Mouse (Mus musculus) G1E (cell line): Measurements from ENCODE around the gene Rora. TPM values are rescaled to one million over a fixed set of nuclear protein-coding genes. Genes with fewer than 3 reads are reported as not detected.

Source experiments
- ATAC-seq: 2 replicates; pipeline ENCODE4 v1.8.0; 2016; ENCODE audit warnings: mild to moderate bottlenecking; ENCODE audit not compliant: insufficient number of reproducible peaks, poor library complexity, low FRiP score, severe bottlenecking; ENCODE audit errors: extremely low read depth
- DNase-seq: peaks from one replicate; pipeline ENCODE4 v3.0.0; 2012; ENCODE audit warnings: low spot score
- H3K27me3 ChIP-seq: 2 replicates; pipeline ENCODE4 v1.6.1; 2012; ENCODE audit warnings: mild to moderate bottlenecking, low read length, inconsistent platforms; ENCODE audit not compliant: insufficient read depth
- H3K36me3 ChIP-seq: replicated peaks from 2 replicates; pipeline ENCODE3; 2012; ENCODE audit warnings: mild to moderate bottlenecking, inconsistent platforms
- H3K4me1 ChIP-seq: 2 replicates; pipeline ENCODE4 v1.6.1; 2012; ENCODE audit warnings: low read depth, low read length, inconsistent platforms, mixed read lengths; ENCODE audit not compliant: insufficient read depth
- H3K4me3 ChIP-seq: 2 replicates; pipeline ENCODE4 v1.5.1; 2012; ENCODE audit warnings: low read depth, mild to moderate bottlenecking, inconsistent platforms, low read length, moderate library complexity, mixed read lengths
- H3K9me3 ChIP-seq: replicated peaks from 2 replicates; pipeline ENCODE4 v1.6.1; 2012; ENCODE audit warnings: inconsistent platforms
- CTCF ChIP-seq: IDR thresholded peaks from 2 replicates; pipeline ENCODE4 v1.5.1; 2012; ENCODE audit warnings: low read depth, low read length, inconsistent platforms, mixed read lengths
- GATA1 ChIP-seq: IDR thresholded peaks from 2 replicates; pipeline ENCODE4 v1.6.1; 2012; ENCODE audit warnings: borderline replicate concordance, low read length, inconsistent platforms, mixed read lengths
- GATA2 ChIP-seq: IDR thresholded peaks from 2 replicates; pipeline ENCODE4 v1.6.1; 2012; ENCODE audit warnings: low read depth, low read length, inconsistent platforms, borderline replicate concordance
- POLR2AphosphoS5 ChIP-seq: IDR thresholded peaks from 2 replicates; pipeline ENCODE4 v1.6.1; 2012; ENCODE audit warnings: low read depth, low read length, inconsistent platforms; ENCODE audit not compliant: insufficient replicate concordance
- TAL1 ChIP-seq: conservative IDR thresholded peaks from 2 replicates; pipeline ENCODE4 v1.6.1; 2012; ENCODE audit warnings: low read depth, low read length, inconsistent platforms, mixed read lengths
- polyA plus RNA-seq: library from polyadenylated mRNA; stranded (reverse); fragments of >175 nt; gene quantifications from 2 replicates; pipeline ENCODE4 v1.2.3, GENCODE M21; 2012
- total RNA-seq, 2 experiments: library from RNA; stranded (forward) in 1 of 2; stranded (reverse) in 1 of 2; fragments of 200-1000 nt in 1 of 2; fragments of >200 nt in 1 of 2; fragmentation: Nextera tagmentation in 1 of 2; gene quantifications; 2 replicates each; pipeline ENCODE4 v1.2.3; 2014 to 2017

Rora gene
- total and polyA plus RNA-seq, 3 experiments, result 0.11 TPM; not detected in 2

DNA sequence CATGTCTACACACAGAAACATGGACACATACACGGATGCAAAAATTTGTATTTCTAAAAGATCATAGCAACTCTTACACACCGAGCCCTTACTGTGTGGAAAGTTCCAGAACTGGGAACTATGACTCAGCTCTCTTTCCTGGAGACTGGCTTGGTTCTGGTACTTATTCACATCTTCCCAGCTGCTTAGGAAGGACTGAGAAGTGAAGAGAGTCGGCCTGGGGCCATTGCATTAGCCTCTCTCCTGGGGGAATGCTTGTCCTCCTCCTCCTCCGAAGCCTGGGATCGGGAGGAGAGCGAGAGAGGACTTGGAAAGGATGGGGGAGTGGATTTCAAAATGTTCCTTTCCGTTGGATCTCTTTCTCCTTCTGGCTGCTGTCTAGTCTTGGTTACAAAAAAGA is 511.1 kb downstream of the Rora start:
- peaks cover 45% of the 10 kb centered on the region for H3K9me3 ChIP-seq
- TF ChIP-seq POLR2AphosphoS5 (no peak), TAL1 (no peak), CTCF (no peak), GATA1 (no peak), GATA2 (no peak)
- H3K27me3 ChIP-seq, result no peaks in the 10 kb centered on the region
- DNase-seq, result no peak
- H3K36me3 ChIP-seq, result no peaks in the 10 kb centered on the region
- no peak for ATAC-seq
- H3K4me3 ChIP-seq, result no peak overlapping the region
- H3K4me1 ChIP-seq, result no peaks in the 10 kb centered on the region

GRCm38 (mm10) chr9:69165096-69165836 is 511.7 kb downstream of the Rora start:
- no peaks in the 10 kb centered on the region for H3K36me3 ChIP-seq
- H3K9me3 ChIP-seq, result peaks cover 45% of the 10 kb centered on the region
- H3K4me3 ChIP-seq, result no peak overlapping the region
- DNase-seq (no peak), ATAC-seq (no peak)
- H3K27me3 ChIP-seq, result no peaks in the 10 kb centered on the region
- H3K4me1 ChIP-seq, result no peaks in the 10 kb centered on the region
- TF ChIP-seq TAL1 (no peak), CTCF (no peak), GATA1 (no peak), GATA2 (no peak), POLR2AphosphoS5 (no peak)

- TF ChIP-seq GATA1 (no peak), TAL1 (no peak), POLR2AphosphoS5 (no peak), GATA2 (no peak), CTCF (no peak)
- H3K36me3 ChIP-seq, result no peaks in the 10 kb centered on the region
- DNase-seq, result no peak
- no peak overlapping the region for H3K4me3 ChIP-seq
- no peaks in the 10 kb centered on the region for H3K27me3 ChIP-seq
- peaks cover 41% of the 10 kb centered on the region for H3K9me3 ChIP-seq
- H3K4me1 ChIP-seq, result no peaks in the 10 kb centered on the region
- ATAC-seq, result no peak
Measured at GRCm38 (mm10) chr9:69174061-69174460, 520.5 kb downstream of the Rora start.

DNA sequence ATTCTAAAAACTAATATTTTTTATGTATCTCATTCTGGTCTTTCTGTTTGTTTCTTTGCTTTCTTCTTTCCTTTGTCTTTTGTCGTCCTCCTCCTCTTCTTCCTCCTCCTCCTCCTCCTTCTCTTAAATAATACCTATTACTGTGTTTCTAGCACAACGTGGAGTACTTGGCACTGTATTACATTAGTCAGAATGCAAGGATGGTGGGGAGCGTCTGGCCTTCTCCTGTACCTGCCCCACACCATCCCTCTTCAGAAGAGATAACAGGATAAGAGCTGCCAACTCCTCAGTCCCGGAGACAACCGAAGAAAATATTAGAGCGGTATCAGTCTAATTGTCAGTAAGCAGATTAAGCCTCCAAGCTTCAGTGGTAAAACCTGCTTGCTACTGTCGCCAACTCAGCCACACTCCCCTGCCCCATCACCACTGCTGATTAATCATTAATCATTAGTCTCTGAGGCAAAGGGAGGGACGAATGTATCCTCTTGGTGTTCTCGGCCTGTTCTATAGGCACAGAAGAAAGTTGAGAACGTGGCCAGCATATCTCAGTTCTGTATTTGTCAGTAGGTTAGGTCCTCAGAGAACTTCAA is 521.0 kb downstream of the Rora start:
- TF ChIP-seq GATA2 (no peak), CTCF (no peak), GATA1 (no peak)

GRCm38 (mm10) chr9:69176988-69177387 is 523.4 kb downstream of the Rora start:
- no peak for ATAC-seq
- DNase-seq, result no peak
- Histone ChIP-seq H3K27me3 (no peaks in the 10 kb centered on the region), H3K36me3 (no peaks in the 10 kb centered on the region), H3K4me1 (no peaks in the 10 kb centered on the region), H3K4me3 (no peak overlapping the region), H3K9me3 (peaks cover 52% of the 10 kb centered on the region)
- TF ChIP-seq GATA2 (no peak), CTCF (no peak), GATA1 (no peak), TAL1 (no peak), POLR2AphosphoS5 (no peak)

More for the DNA sequence above, 521.0 kb downstream of the Rora start:
- ATAC-seq, result no peak
- Histone ChIP-seq H3K9me3 (peaks cover 44% of the 10 kb centered on the region), H3K4me3 (no peak overlapping the region), H3K27me3 (no peaks in the 10 kb centered on the region), H3K4me1 (no peaks in the 10 kb centered on the region), H3K36me3 (no peaks in the 10 kb centered on the region)
- DNase-seq, result no peak

DNA sequence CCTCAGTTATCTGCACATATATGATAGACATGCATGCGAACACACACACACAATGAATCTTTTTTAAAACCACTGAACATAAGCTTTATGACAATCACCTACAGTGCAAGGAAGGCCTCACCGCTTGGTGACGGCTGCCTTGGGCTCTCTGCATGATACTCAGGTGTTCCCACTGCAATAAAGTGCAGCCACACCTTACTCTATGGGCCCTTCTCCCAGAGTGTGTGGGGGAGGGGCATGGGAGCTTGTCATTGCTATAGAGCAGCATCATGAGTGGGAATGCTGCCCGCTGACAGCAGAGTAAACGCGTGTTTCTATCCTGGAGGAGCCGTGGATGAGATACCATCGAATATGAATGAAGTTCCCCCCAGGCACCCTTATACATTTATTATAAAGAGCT is 525.6 kb downstream of the Rora start:
- no peak for DNase-seq
- Histone ChIP-seq H3K27me3 (no peaks in the 10 kb centered on the region), H3K4me1 (no peaks in the 10 kb centered on the region), H3K36me3 (no peaks in the 10 kb centered on the region), H3K4me3 (no peak overlapping the region), H3K9me3 (peaks cover 53% of the 10 kb centered on the region)
- no peak for ATAC-seq
- TF ChIP-seq GATA2 (no peak), POLR2AphosphoS5 (no peak), CTCF (no peak), GATA1 (no peak), TAL1 (no peak)

DNA sequence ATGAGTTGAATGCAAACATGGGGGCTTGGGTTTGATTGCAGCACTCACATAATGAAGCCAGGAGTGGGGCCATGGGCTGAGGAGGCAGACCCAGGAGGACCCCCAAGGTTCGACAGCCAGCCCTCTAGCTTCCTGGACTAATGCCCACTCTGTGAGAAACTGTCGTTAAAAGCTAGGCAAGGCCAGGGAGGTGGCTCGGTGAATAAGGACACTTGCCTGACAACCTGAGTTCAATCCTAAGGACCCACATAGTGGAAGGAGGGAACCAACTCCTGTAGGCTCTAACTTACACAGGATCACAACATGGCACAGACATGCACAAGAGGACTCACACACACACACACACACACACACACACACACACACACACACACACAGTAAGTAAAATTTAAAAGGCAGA is 527.4 kb downstream of the Rora start:
- TF ChIP-seq CTCF, result no peak
- TF ChIP-seq GATA1, result no peak
- no peak for DNase-seq
- no peaks in the 10 kb centered on the region for H3K4me1 ChIP-seq
- no peaks in the 10 kb centered on the region for H3K27me3 ChIP-seq
- no peaks in the 10 kb centered on the region for H3K36me3 ChIP-seq
- peaks cover 47% of the 10 kb centered on the region for H3K9me3 ChIP-seq
- no peak overlapping the region for H3K4me3 ChIP-seq
- no peak for ATAC-seq
